Comparison of ENCODE assay signal across 10 mouse cellular contexts in the genomic region with DNA sequence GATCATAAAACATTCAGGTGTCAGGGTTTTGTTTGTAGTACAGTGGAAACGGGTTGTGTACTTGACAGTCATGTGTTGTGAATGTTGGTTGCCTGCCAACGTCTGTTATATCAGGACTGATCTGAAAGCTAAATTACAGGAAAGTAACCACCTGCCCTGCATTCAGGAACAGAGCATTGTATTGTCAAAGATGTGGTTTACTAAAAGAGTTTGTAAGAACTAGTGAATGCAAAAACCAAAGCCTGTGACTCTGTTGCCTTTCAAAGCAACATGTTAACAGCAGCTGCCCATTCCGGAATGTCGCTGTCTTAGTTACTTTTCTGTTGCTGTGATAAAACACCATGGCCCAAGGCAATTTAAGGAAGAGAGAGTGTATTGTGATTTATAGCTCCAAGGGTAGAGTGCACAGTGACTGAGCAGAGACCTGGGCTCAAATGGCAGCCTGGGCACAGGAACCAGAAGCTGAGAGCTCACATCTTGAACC.
DNase-seq lines count a peak whose midpoint lies in the region; ATAC-seq lines count a peak whose summit lies in the region.
"Had no signal": no experiment of that assay in that cellular context is flagged by ENCODE, and none has a peak within 500 bp of the region (broad histone marks: within the 10 kb centered on the region; RNA-seq: fewer than 3 reads in every experiment).

No protein-coding gene starts in this region.

- DNase-seq in embryo, embryonic 10 days (ENCODE audit: low spot score): peak; percentile 31
- DNase-seq in embryo, embryonic 9.5 days (ENCODE audit: extremely low spot score): no peak
- no peak for DNase-seq in midbrain, embryonic 10.5 days (ENCODE audit: low spot score)
- DNase-seq in left cerebral cortex, adult 18-20 months (ENCODE audit: low spot score in 2 of 2): no peak
- DNase-seq in frontal cortex, adult 2 months (ENCODE audit: extremely low spot score in 1 of 2, low spot score in 1 of 2): no peak
- DNase-seq: adrenal gland, adult 8-10 months; liver, embryonic 13.5 days had no signal

- H3K36me3 ChIP-seq in midbrain, embryonic 15.5 days (replicated peaks): no peaks in the 10 kb centered on the region
- no peaks in the 10 kb centered on the region for H3K36me3 ChIP-seq in midbrain, embryonic 10.5 days
- H3K36me3 ChIP-seq in kidney, embryonic 16.5 days (ENCODE audit: insufficient read depth, low read length): no peaks in the 10 kb centered on the region
- no peaks in the 10 kb centered on the region for H3K36me3 ChIP-seq in neural tube, embryonic 15.5 days
- H3K36me3 ChIP-seq: liver, embryonic 13.5 days had no signal

- H3K4me3 ChIP-seq in midbrain, embryonic 15.5 days: no peak overlapping the region
- H3K4me3 ChIP-seq in midbrain, embryonic 10.5 days: no peak overlapping the region
- no peak overlapping the region for H3K4me3 ChIP-seq in kidney, embryonic 16.5 days (ENCODE audit: low read length)
- no peak overlapping the region for H3K4me3 ChIP-seq in neural tube, embryonic 15.5 days (replicated peaks)
- H3K4me3 ChIP-seq: liver, embryonic 13.5 days had no signal

- 45% methylated on average over 4 of the region's 4 CpGs for WGBS in midbrain, embryonic 15.5 days
- 88% methylated on average over 4 of the region's 4 CpGs for WGBS in midbrain, embryonic 10.5 days
- WGBS in kidney, embryonic 16.5 days: 8% methylated on average over 4 of the region's 4 CpGs
- WGBS in neural tube, embryonic 15.5 days: 12% methylated on average over 4 of the region's 4 CpGs

- H3K27ac ChIP-seq in midbrain, embryonic 15.5 days: 0 out of 2 replicates have a peak overlapping the region, but pooled peaks have one; percentile 34
- no peak overlapping the region for H3K27ac ChIP-seq in midbrain, embryonic 10.5 days (replicated peaks)
- H3K27ac ChIP-seq in kidney, embryonic 16.5 days (ENCODE audit: low read length): peak overlapping the region; percentile 56
- peak overlapping the region; percentile 37; the same call in 1 of the 2 replicates for H3K27ac ChIP-seq in neural tube, embryonic 15.5 days (replicated peaks)
- H3K27ac ChIP-seq: liver, embryonic 13.5 days had no signal

- no peak overlapping the region for H3K4me2 ChIP-seq in midbrain, embryonic 15.5 days
- no peak overlapping the region for H3K4me2 ChIP-seq in kidney, embryonic 16.5 days (replicated peaks; ENCODE audit: low read depth, low read length)
- H3K4me2 ChIP-seq in neural tube, embryonic 15.5 days: no peak overlapping the region
- H3K4me2 ChIP-seq: liver, embryonic 13.5 days had no signal

- H3K27me3 ChIP-seq in midbrain, embryonic 15.5 days (replicated peaks): no peaks in the 10 kb centered on the region
- no peaks in the 10 kb centered on the region for H3K27me3 ChIP-seq in midbrain, embryonic 10.5 days (ENCODE audit: low read depth, poor library complexity, severe bottlenecking)
- no peaks in the 10 kb centered on the region for H3K27me3 ChIP-seq in kidney, embryonic 16.5 days (ENCODE audit: insufficient read depth, low read length)
- no peaks in the 10 kb centered on the region for H3K27me3 ChIP-seq in neural tube, embryonic 15.5 days (replicated peaks)
- H3K27me3 ChIP-seq: liver, embryonic 13.5 days had no signal

- H3K9me3 ChIP-seq in midbrain, embryonic 15.5 days: no peaks in the 10 kb centered on the region
- no peaks in the 10 kb centered on the region for H3K9me3 ChIP-seq in midbrain, embryonic 10.5 days (replicated peaks)
- H3K9me3 ChIP-seq in kidney, embryonic 16.5 days (ENCODE audit: low read length): no peaks in the 10 kb centered on the region
- H3K9me3 ChIP-seq in neural tube, embryonic 15.5 days (replicated peaks): no peaks in the 10 kb centered on the region
- H3K9me3 ChIP-seq: liver, embryonic 13.5 days had no signal

- H3K9ac ChIP-seq in midbrain, embryonic 15.5 days: no peak overlapping the region
- H3K9ac ChIP-seq in kidney, embryonic 16.5 days (replicated peaks; ENCODE audit: low read length): no peak overlapping the region
- H3K9ac ChIP-seq in neural tube, embryonic 15.5 days (replicated peaks): no peak overlapping the region
- H3K9ac ChIP-seq: liver, embryonic 13.5 days had no signal

- no peak for ATAC-seq in midbrain, embryonic 15.5 days (replicated peaks)
- ATAC-seq in kidney, embryonic 16.5 days (ENCODE audit: low FRiP score, low TSS enrichment): peak; percentile 84
- ATAC-seq in neural tube, embryonic 15.5 days (ENCODE audit: low FRiP score): no peak

- peaks cover 18% of the 10 kb centered on the region for H3K4me1 ChIP-seq in midbrain, embryonic 15.5 days
- no peaks in the 10 kb centered on the region for H3K4me1 ChIP-seq in midbrain, embryonic 10.5 days
- H3K4me1 ChIP-seq in kidney, embryonic 16.5 days (ENCODE audit: insufficient read depth, low read length): peaks cover 49% of the 10 kb centered on the region
- peaks cover 29% of the 10 kb centered on the region for H3K4me1 ChIP-seq in neural tube, embryonic 15.5 days
- H3K4me1 ChIP-seq: liver, embryonic 13.5 days had no signal
